Mouse (Mus musculus) liver, embryonic 14.5 days (tissue): ENCODE results near the gene Lrrn1.

Experiments used
- CTCF ChIP-seq: IDR thresholded peaks from 2 replicates; pipeline ENCODE4 v1.5.1; 2016; ENCODE audit warnings: antibody characterized with exemption, low read depth, control low read depth
- EP300 ChIP-seq: IDR thresholded peaks from 2 replicates; pipeline ENCODE4 v1.6.1; 2016; ENCODE audit warnings: antibody characterized with exemption, low read depth

DNA sequence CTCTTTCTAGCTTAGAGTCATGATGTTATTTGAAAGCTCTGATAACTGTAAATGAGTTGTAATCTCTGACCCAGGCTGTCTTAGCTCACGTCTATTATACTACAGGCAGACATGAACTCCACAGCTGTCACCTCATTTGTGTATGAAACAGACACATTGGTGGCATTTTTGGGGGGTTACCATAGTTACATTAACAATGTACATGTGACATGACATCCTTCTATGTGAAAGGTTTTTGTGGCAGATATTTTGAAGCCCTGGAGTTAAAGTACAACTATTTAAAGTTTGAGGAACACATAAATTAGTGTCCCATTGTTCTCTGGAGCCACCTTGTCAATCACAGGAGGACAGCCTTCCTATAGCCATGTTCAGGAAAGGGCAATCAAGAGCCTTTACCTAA, 5.0 kb downstream of the Lrrn1 start:
- TF ChIP-seq CTCF, result no peak
- no peak for TF ChIP-seq EP300
